Mouse (Mus musculus) T-helper 1 cell (primary cell): ENCODE results near the gene Dennd1b.

Source experiments
- in situ Hi-C: fragments of 300-600 bp; cut with MboI, MseI; formaldehyde crosslinking; loops from one replicate; pipeline ENCODE4 v1.15.1; 2025; ENCODE audit warnings: high pct_unique_total_duplicates

Gene Dennd1b

GRCm38 (mm10) chr1:139015118-139015788 is 52.0 kb downstream of the Dennd1b start:
- in situ Hi-C loops = no loop called here

- in situ Hi-C loops = no loop called here
Measured at GRCm38 (mm10) chr1:139021298-139021697, 58.1 kb downstream of the Dennd1b start.

- in situ Hi-C loops = no loop called here
Measured at GRCm38 (mm10) chr1:139025882-139026645, 62.8 kb downstream of the Dennd1b start.

GRCm38 (mm10) chr1:139029521-139029920 is 66.3 kb downstream of the Dennd1b start:
- in situ Hi-C loops = no loop called here

- in situ Hi-C loops = no loop called here
Measured at GRCm38 (mm10) chr1:139032411-139032810, 69.2 kb downstream of the Dennd1b start.

- in situ Hi-C loops = no loop called here
Measured at GRCm38 (mm10) chr1:139035141-139035540, 71.9 kb downstream of the Dennd1b start.

GRCm38 (mm10) chr1:139036302-139036701 is 73.1 kb downstream of the Dennd1b start:
- in situ Hi-C loops = no loop called here

- in situ Hi-C loops = no loop called here
Measured at GRCm38 (mm10) chr1:139036768-139037507, 73.7 kb downstream of the Dennd1b start.

- in situ Hi-C loops = no loop called here
Measured at GRCm38 (mm10) chr1:139038074-139038473, 74.8 kb downstream of the Dennd1b start.

GRCm38 (mm10) chr1:139038620-139039019 is 75.4 kb downstream of the Dennd1b start:
- in situ Hi-C loops = no loop called here

GRCm38 (mm10) chr1:139039529-139040230 is 76.4 kb downstream of the Dennd1b start:
- in situ Hi-C loops = no loop called here

GRCm38 (mm10) chr1:139049075-139049474 is 85.8 kb downstream of the Dennd1b start:
- in situ Hi-C loops = no loop called here

- in situ Hi-C loops = no loop called here
Measured at GRCm38 (mm10) chr1:139049881-139050472, 86.7 kb downstream of the Dennd1b start.

GRCm38 (mm10) chr1:139053003-139053402 is 89.8 kb downstream of the Dennd1b start:
- in situ Hi-C loops = no loop called here

- in situ Hi-C loops = no loop called here
Measured at GRCm38 (mm10) chr1:139060301-139060700, 97.1 kb downstream of the Dennd1b start.

GRCm38 (mm10) chr1:139064711-139065110 is 101.5 kb downstream of the Dennd1b start:
- in situ Hi-C loops = no loop called here

- in situ Hi-C loops = no loop called here
Measured at GRCm38 (mm10) chr1:139067210-139067609, 104.0 kb downstream of the Dennd1b start.

GRCm38 (mm10) chr1:139071015-139071414 is 107.8 kb downstream of the Dennd1b start:
- in situ Hi-C loops = no loop called here

- in situ Hi-C loops = no loop called here
Measured at GRCm38 (mm10) chr1:139075671-139076070, 112.4 kb downstream of the Dennd1b start.

- in situ Hi-C loops = no loop called here
Measured at GRCm38 (mm10) chr1:139077989-139078388, 114.8 kb downstream of the Dennd1b start.

GRCm38 (mm10) chr1:139079000-139079399 is 115.8 kb downstream of the Dennd1b start:
- in situ Hi-C loops = no loop called here
